In genomic region chr19:3687676-3688171, GRCm38 (mm10) we compare ENCODE assay signal across 8 mouse cellular contexts. TPM values are rescaled to one million over a fixed set of nuclear protein-coding genes. Genes with fewer than 3 reads are reported as not detected.
A peak's percentile ranks its signal among the peaks of the same experiment; 100 is the strongest.
DNase-seq lines count a peak whose midpoint lies in the region; ATAC-seq lines count a peak whose summit lies in the region.

No protein-coding gene starts in this region.

- H3K27me3 ChIP-seq in intestine, embryonic 15.5 days (replicated peaks) = no peaks in the 10 kb centered on the region
- peaks cover 22% of the 10 kb centered on the region for H3K27me3 ChIP-seq in liver, embryonic 16.5 days (ENCODE audit: control insufficient read depth, insufficient read depth, low read depth, low read length)

- intact Hi-C loops in left cerebral cortex, postnatal 10 days (cut with DNase I) = no loop called here

- no peak overlapping the region for H3K4me2 ChIP-seq in intestine, embryonic 15.5 days (replicated peaks)
- H3K4me2 ChIP-seq in liver, embryonic 16.5 days (ENCODE audit: low read depth, low read length) = 0 out of 2 replicates have a peak overlapping the region, but pooled peaks have one; percentile 17

- H3K36me3 ChIP-seq in intestine, embryonic 15.5 days = no peaks in the 10 kb centered on the region
- H3K36me3 ChIP-seq in liver, embryonic 16.5 days (ENCODE audit: control insufficient read depth, insufficient read depth) = no peaks in the 10 kb centered on the region

- H3K27ac ChIP-seq in intestine, embryonic 15.5 days = 0 out of 2 replicates have a peak overlapping the region, but pooled peaks have one; percentile 5
- H3K27ac ChIP-seq in liver, embryonic 16.5 days (ENCODE audit: low read length) = peak overlapping the region; percentile 79

- H3K4me3 ChIP-seq in intestine, embryonic 15.5 days (replicated peaks) = no peak overlapping the region
- H3K4me3 ChIP-seq in liver, embryonic 16.5 days (ENCODE audit: low read depth, low read length) = no peak overlapping the region

- peaks cover 28% of the 10 kb centered on the region for H3K4me1 ChIP-seq in intestine, embryonic 15.5 days (replicated peaks)
- peaks cover 22% of the 10 kb centered on the region for H3K4me1 ChIP-seq in liver, embryonic 16.5 days (ENCODE audit: control insufficient read depth, low read depth, low read length)

- H3K9me3 ChIP-seq in intestine, embryonic 15.5 days = no peaks in the 10 kb centered on the region
- H3K9me3 ChIP-seq in liver, embryonic 16.5 days (replicated peaks; ENCODE audit: control insufficient read depth, low read length) = no peaks in the 10 kb centered on the region

- 31% methylated on average over 5 of the region's 5 CpGs for WGBS in intestine, embryonic 15.5 days
- 20% methylated on average over 5 of the region's 5 CpGs for WGBS in liver, embryonic 16.5 days (ENCODE audit: insufficient replicate concordance)

- no peak; the same call in 1 of the 2 replicates for ATAC-seq in intestine, embryonic 15.5 days
- peak; percentile 68 for ATAC-seq in liver, embryonic 16.5 days (ENCODE audit: low read depth)

- H3K9ac ChIP-seq in intestine, embryonic 15.5 days = no peak overlapping the region
- H3K9ac ChIP-seq in liver, embryonic 16.5 days (ENCODE audit: low read depth, low read length) = no peak overlapping the region

- peak; percentile 31 to 76 for DNase-seq in left cerebral cortex, postnatal 10 days (ENCODE audit: extremely low spot score in 1 of 2, low spot score in 2 of 2)
- no peak for DNase-seq in left cerebral cortex, adult 11 months (ENCODE audit: low spot score)
- DNase-seq in embryo, embryonic 10.5 days (ENCODE audit: low spot score) = peak; percentile 71
- DNase-seq in adipocyte (ENCODE audit: low spot score) = no peak
- DNase-seq in right cerebral cortex, postnatal 36 days (ENCODE audit: low spot score in 2 of 2) = no peak
- DNase-seq in Muller cell, postnatal 12 days (ENCODE audit: inconsistent ontology term) = no peak

RNA-seq across cellular contexts. Expression of gene Lrp5, which starts 1.4 kb away (rescaled TPM):
- 10 to 100 TPM; 10.1 TPM for total RNA-seq in left cerebral cortex, postnatal 10 days (2021)
- 5.2 and 5.4 TPM in 2 replicates for polyA plus RNA-seq in intestine, embryonic 15.5 days (2015; fragmentation: Nextera tagmentation; extraction: Ambion mirVana)
- polyA plus RNA-seq in liver, embryonic 16.5 days (2015; fragmentation: Nextera tagmentation; extraction: Ambion mirVana) = 2.2 and 2.7 TPM in 2 replicates

RNA-seq across cellular contexts. Expression of gene 1810055G02Rik, which starts 20.4 kb away (rescaled TPM):
- 10 to 100 TPM; 47.5 TPM for total RNA-seq in left cerebral cortex, postnatal 10 days (2021)
- polyA plus RNA-seq in intestine, embryonic 15.5 days (2015; fragmentation: Nextera tagmentation; extraction: Ambion mirVana) = 39.9 and 41.9 TPM in 2 replicates
- 15.8 and 16.5 TPM in 2 replicates for polyA plus RNA-seq in liver, embryonic 16.5 days (2015; fragmentation: Nextera tagmentation; extraction: Ambion mirVana)

Comparison
In these comparisons a context has a peak if more than half of its experiments do, and no peak if none do; other contexts are left out.
1. DNase-seq: peak in left cerebral cortex, postnatal 10 days (2 of 2) and embryo, embryonic 10.5 days (single experiment); none in left cerebral cortex, adult 11 months (single experiment), adipocyte (single experiment), right cerebral cortex, postnatal 36 days (0 of 2) and Muller cell, postnatal 12 days (single experiment).